Mouse (Mus musculus): ENCODE data around the gene Zfp335.

The Zfp335 gene

GRCm38 (mm10) chr2:164924100-164924857 is 12.7 kb upstream of the Zfp335 start:
- DNase-seq = peak; percentile 93

GRCm38 (mm10) chr2:164923291-164923690 is 11.7 kb upstream of the Zfp335 start:
- no peak for DNase-seq

GRCm38 (mm10) chr2:164921984-164922383 is 10.4 kb upstream of the Zfp335 start:
- no peak for DNase-seq

- no peak for DNase-seq
Observed at GRCm38 (mm10) chr2:164918325-164918724, 6.8 kb upstream of the Zfp335 start.

- no peak for DNase-seq
Observed at GRCm38 (mm10) chr2:164917371-164917770, 5.8 kb upstream of the Zfp335 start.

GRCm38 (mm10) chr2:164916820-164917219 is 5.3 kb upstream of the Zfp335 start:
- no peak for DNase-seq

- DNase-seq = no peak
Observed at GRCm38 (mm10) chr2:164913428-164913786, 1.9 kb upstream of the Zfp335 start.

GRCm38 (mm10) chr2:164912749-164913427 is 1.3 kb upstream of the Zfp335 start:
- DNase-seq = no peak

GRCm38 (mm10) chr2:164912151-164912550 is 594 bp upstream of the Zfp335 start:
- no peak for DNase-seq

- no peak for DNase-seq
Observed at GRCm38 (mm10) chr2:164910360-164911061, 1.0 kb downstream of the Zfp335 start.

- DNase-seq = peak; percentile 56
Observed at GRCm38 (mm10) chr2:164909542-164909941, 2.0 kb downstream of the Zfp335 start.

GRCm38 (mm10) chr2:164909100-164909499 is 2.5 kb downstream of the Zfp335 start:
- no peak for DNase-seq

GRCm38 (mm10) chr2:164908011-164908410 is 3.5 kb downstream of the Zfp335 start:
- DNase-seq = no peak

GRCm38 (mm10) chr2:164907511-164907910 is 4.0 kb downstream of the Zfp335 start:
- no peak for DNase-seq

- no peak for DNase-seq
Observed at GRCm38 (mm10) chr2:164906071-164906470, 5.5 kb downstream of the Zfp335 start.

- DNase-seq = peak; percentile 49
Observed at GRCm38 (mm10) chr2:164903496-164903895, 8.1 kb downstream of the Zfp335 start.

- no peak for DNase-seq
Observed at GRCm38 (mm10) chr2:164901380-164901779, 10.2 kb downstream of the Zfp335 start.

GRCm38 (mm10) chr2:164899723-164900459 is 11.7 kb downstream of the Zfp335 start:
- DNase-seq = no peak

GRCm38 (mm10) chr2:164899034-164899433 is 12.5 kb downstream of the Zfp335 start:
- no peak for DNase-seq

- DNase-seq = no peak
Observed at GRCm38 (mm10) chr2:164898008-164898407, 13.5 kb downstream of the Zfp335 start.

- DNase-seq = peak; percentile 1
Observed at GRCm38 (mm10) chr2:164895885-164896284, 15.7 kb downstream of the Zfp335 start.

- peak; percentile 1 for DNase-seq
Observed at GRCm38 (mm10) chr2:164894644-164895043, 16.9 kb downstream of the Zfp335 start.

- DNase-seq = peak; percentile 3
Observed at GRCm38 (mm10) chr2:164894048-164894447, 17.5 kb downstream of the Zfp335 start.
